Mouse (Mus musculus) heart, embryonic 10.5 days (tissue): ENCODE measurements around the gene Aoc1. TPM values are rescaled to one million over a fixed set of nuclear protein-coding genes. Genes with fewer than 3 reads are reported as not detected.
"Not testable (repeated sequence)": the region's sequence is repeated elsewhere in the genome, so short reads cannot be mapped to it uniquely, and the experiment has no call there.

Experiments used
- DNase-seq: peaks from one replicate; pipeline ENCODE4 v3.0.0-alpha.2; 2017; ENCODE audit warnings: low spot score
- H3K27ac ChIP-seq: fragments of 300-500 bp; sonication (generic); 2 replicates; pipeline ENCODE4 v1.5.1; 2016; ENCODE audit warnings: mild to moderate bottlenecking
- H3K27me3 ChIP-seq: fragments of 300-500 bp; sonication (generic); 2 replicates; pipeline ENCODE4 v1.6.1; 2016; ENCODE audit warnings: mild to moderate bottlenecking; ENCODE audit not compliant: poor library complexity, insufficient read depth, severe bottlenecking
- H3K36me3 ChIP-seq: fragments of 300-500 bp; sonication (generic); 2 replicates; pipeline ENCODE4 v1.6.1; 2016; ENCODE audit warnings: mild to moderate bottlenecking, moderate library complexity
- H3K4me1 ChIP-seq: fragments of 300-500 bp; sonication (generic); 2 replicates; pipeline ENCODE4 v1.6.1; 2016; ENCODE audit warnings: mild to moderate bottlenecking
- H3K4me3 ChIP-seq: fragments of 300-500 bp; sonication (generic); 2 replicates; pipeline ENCODE4 v1.5.1; 2016; ENCODE audit warnings: mild to moderate bottlenecking, moderate library complexity
- H3K9me3 ChIP-seq: fragments of 300-500 bp; sonication (generic); 2 replicates; pipeline ENCODE4 v1.6.1; 2016; ENCODE audit warnings: mild to moderate bottlenecking, moderate library complexity
- WGBS: fragments of 180-500 bp; shearing (Covaris S2); methylation state at CpG from one replicate; pipeline ENCODE4 v1.1.7; 2016; 5-methylcytosine and 5-hydroxymethylcytosine counted together
- polyA plus RNA-seq: library from polyadenylated mRNA; unstranded; fragments of >200 nt; fragmentation: Nextera tagmentation; extraction: Ambion mirVana; gene quantifications from 2 replicates; pipeline ENCODE4 v1.2.1, GENCODE M21; 2016

Gene Aoc1
- polyA plus RNA-seq, 1 experiment from 2014 or later: not detected

DNA sequence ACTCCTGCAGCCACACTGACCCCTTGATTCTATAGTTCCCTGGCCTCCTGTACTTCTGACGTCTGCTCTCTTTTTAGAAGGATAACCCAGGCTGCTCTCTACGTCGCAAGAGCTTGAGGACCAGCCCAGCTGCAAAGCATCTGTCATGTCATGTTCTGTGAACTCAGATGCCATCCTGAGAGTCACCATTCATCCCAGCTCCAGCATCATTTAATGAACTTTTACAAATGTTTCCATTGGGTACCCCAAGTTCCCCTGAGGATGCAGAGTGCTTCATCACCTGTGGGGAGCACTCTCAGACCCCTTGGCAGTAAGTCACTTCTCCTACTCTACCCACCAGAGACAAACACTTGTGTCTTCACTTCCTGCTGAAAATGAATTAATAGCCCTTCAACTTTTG, 8.5 kb upstream of the Aoc1 start:
- DNase-seq: peak; percentile 39

DNA sequence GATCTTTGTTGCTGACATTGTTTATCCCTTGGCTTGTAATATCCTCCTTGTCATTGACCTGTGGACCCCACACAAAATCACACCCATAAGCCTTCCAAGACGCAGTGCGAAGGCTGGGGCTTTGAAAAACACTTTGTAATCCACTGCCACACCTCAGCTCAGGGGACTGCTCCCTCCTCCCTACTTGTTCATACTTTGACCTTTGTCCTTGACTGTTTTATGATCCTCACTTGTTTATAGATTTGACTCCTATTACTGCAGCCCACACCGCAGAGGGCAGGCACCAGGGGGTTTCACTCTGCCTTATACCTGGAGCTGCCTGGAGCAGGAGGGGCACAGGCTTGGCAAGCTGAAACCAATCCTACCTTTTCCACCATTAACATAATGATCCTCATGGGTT, 8.0 kb upstream of the Aoc1 start:
- H3K27ac ChIP-seq: no peak overlapping the region
- no peaks in the 10 kb centered on the region for H3K36me3 ChIP-seq
- no peaks in the 10 kb centered on the region for H3K27me3 ChIP-seq
- 77% methylated on average over 3 of the region's 3 CpGs for WGBS
- no peak overlapping the region for H3K4me3 ChIP-seq
- peak; percentile 33 for DNase-seq
- no peaks in the 10 kb centered on the region for H3K9me3 ChIP-seq
- H3K4me1 ChIP-seq: peaks cover 10% of the 10 kb centered on the region

More for the DNA sequence above, 8.5 kb upstream of the Aoc1 start:
- H3K27me3 ChIP-seq: no peaks in the 10 kb centered on the region
- no peak overlapping the region for H3K27ac ChIP-seq
- no peak overlapping the region for H3K4me3 ChIP-seq
- H3K4me1 ChIP-seq: peaks cover 10% of the 10 kb centered on the region
- H3K9me3 ChIP-seq: no peaks in the 10 kb centered on the region
- WGBS: 51% methylated on average over 3 of the region's 3 CpGs
- H3K36me3 ChIP-seq: no peaks in the 10 kb centered on the region

DNA sequence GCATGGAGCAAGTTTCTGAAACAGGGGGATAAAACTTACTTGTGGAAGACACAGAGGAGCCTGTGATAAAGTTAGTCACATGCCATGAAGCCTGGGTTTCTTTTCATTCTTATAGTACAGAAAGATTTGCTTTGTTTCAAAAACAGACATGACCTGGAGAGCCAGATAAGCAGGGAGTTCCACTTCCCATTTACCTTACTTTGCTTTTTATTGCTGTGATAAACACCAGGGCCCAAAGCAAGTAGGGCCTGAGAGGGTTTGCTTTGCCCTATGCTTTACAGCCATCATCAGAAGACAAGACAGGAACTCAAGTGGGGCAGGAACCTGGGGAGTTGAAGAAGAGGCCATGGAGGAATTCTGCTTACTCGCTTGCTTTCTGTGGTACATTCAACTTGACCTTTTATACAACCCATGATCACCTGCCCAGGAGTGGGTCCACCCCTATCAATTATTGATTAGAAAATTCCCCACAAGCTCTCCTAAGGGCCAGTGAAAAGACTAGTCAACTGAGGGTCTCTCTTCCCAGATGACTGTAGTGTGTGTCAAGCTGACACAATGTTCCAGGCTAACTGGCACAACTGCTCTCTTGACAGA, 7.4 kb upstream of the Aoc1 start:
- Histone ChIP-seq H3K27ac (no peak overlapping the region), H3K4me1 (peaks cover 8% of the 10 kb centered on the region), H3K27me3 (no peaks in the 10 kb centered on the region), H3K9me3 (no peaks in the 10 kb centered on the region), H3K4me3 (no peak overlapping the region), H3K36me3 (no peaks in the 10 kb centered on the region)
- WGBS: 89% methylated on average over 1 of the region's 1 CpGs
- no peak for DNase-seq

DNA sequence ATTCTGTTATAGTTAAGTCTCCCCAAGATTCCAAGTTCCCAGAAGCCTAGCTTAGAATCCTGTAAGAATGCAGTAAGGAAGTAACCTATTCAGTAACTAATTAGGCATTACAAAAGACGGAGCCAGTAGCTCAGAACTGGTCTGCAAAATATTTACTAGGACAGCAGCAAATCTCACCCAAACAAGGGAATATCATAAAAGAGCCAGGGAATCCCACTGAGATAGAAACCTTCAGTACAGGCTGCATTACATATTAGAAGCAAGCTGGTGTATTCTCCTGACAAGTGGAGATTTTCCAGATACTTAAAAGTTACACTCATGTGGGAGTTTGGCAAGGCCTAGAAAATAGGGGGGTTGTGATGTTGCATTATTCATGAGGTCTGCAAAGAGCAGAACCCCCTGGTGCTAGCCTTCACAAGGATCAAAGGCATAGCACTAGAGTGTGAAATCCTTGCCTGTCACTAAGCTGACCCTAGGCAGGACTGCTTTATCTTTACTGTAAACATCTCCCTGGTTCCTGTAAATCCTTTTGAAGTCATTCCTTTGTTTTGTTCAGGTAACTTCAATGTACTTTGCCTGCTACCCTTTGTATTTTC, 6.2 kb upstream of the Aoc1 start:
- not testable (repeated sequence) for H3K9me3 ChIP-seq, H3K27ac ChIP-seq, H3K27me3 ChIP-seq, H3K36me3 ChIP-seq, H3K4me1 ChIP-seq, H3K4me3 ChIP-seq
- WGBS: 30% methylated on average over 1 of the region's 1 CpGs
- peak; percentile 25 for DNase-seq

DNA sequence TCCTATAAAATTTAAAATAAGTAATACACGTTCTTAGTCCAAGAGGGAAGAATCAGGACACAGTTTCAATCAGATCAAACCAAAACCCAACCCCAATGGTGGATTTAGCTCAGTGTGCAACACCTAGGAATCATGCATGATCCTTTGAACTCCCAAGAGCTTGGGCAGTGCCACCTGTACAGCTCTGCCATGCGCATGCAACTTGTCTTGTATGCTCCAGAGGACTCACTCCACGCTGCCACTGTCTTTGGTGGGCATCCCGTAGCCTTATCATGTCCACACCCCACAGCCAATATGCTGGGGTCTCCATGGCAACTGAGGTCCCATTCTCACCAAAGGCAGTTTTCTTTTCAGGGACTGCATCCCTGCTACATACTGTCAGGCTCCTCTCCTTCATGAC, 5.5 kb upstream of the Aoc1 start:
- peak; percentile 71 for DNase-seq
- H3K27me3 ChIP-seq: no peaks in the 10 kb centered on the region
- H3K9me3 ChIP-seq: no peaks in the 10 kb centered on the region
- H3K4me3 ChIP-seq: no peak overlapping the region
- H3K4me1 ChIP-seq: 0 out of 2 replicates have a peak, but pooled peaks cover 1% of the 10 kb centered on the region
- H3K36me3 ChIP-seq: no peaks in the 10 kb centered on the region
- WGBS: 56% methylated on average over 4 of the region's 4 CpGs
- H3K27ac ChIP-seq: no peak overlapping the region

DNA sequence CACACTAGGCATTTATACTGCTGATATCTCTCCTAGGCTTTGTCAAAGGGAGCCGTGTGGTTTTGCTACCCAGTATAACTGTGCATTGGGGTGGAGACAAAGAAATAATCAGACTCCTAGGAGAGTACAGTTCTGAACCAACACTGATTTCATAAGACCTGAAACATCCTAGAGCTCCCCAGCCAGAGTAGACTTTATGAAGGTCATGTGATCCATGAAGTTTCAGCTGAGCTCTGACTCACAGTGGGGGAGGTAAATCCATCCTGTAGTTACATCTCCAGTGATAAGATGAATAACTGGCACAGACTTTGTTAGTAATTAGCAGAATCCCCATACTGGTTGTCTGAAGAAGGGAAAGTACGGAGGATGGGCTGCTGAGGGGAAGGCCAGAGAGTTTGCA, 2.9 kb upstream of the Aoc1 start:
- Histone ChIP-seq H3K4me3 (no peak overlapping the region), H3K27me3 (no peaks in the 10 kb centered on the region), H3K9me3 (no peaks in the 10 kb centered on the region), H3K27ac (no peak overlapping the region), H3K36me3 (no peaks in the 10 kb centered on the region), H3K4me1 (no peaks in the 10 kb centered on the region)
- WGBS: 60% methylated on average over 2 of the region's 2 CpGs
- DNase-seq: peak; percentile 17

DNA sequence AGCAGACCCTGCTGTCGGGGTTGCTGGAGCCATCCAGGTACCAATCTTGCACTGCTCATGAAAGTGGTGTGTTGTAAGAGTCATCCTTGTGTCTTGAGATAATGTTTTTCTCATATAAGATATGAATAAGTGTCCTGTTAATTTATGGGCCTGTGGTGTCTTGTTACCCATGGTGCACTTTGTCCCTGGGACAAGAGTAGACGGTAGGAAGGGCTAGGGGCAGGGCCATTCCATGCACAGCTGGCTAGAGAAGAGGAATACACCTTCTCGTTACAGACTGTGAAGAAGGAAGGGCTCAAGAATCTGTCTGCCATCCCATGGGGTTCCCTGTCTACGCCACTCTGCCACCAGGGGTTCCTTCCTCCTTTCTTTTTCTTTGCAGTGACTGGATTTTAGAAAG, 1.9 kb downstream of the Aoc1 start:
- H3K9me3 ChIP-seq: no peaks in the 10 kb centered on the region
- no peaks in the 10 kb centered on the region for H3K27me3 ChIP-seq
- 73% methylated on average over 4 of the region's 4 CpGs for WGBS
- H3K27ac ChIP-seq: no peak overlapping the region
- H3K4me3 ChIP-seq: no peak overlapping the region
- peak; percentile 35 for DNase-seq
- no peaks in the 10 kb centered on the region for H3K4me1 ChIP-seq
- no peaks in the 10 kb centered on the region for H3K36me3 ChIP-seq

DNA sequence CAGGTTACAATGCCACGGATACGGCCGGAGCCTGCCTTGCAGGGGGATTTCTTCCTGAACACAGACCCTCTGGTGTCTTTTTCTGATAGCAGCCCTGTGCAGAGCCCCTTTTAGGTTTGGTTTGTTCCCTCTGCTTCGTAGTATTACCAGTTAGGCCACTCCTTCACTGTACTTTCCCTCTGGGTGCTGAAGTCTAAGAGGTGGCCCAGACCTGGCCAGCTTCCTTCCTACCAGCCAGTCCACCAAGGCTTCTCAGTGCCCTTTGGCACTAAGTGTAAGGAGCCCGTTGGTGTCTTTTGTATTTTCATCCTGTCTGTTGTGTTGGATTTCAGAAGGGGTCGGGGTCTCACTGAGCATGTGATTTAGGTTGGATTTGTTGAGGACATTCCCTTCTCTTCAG, 2.8 kb downstream of the Aoc1 start:
- H3K36me3 ChIP-seq: no peaks in the 10 kb centered on the region
- H3K4me1 ChIP-seq: no peaks in the 10 kb centered on the region
- no peak overlapping the region for H3K4me3 ChIP-seq
- no peaks in the 10 kb centered on the region for H3K9me3 ChIP-seq
- H3K27ac ChIP-seq: no peak overlapping the region
- peak; percentile 48 for DNase-seq
- H3K27me3 ChIP-seq: no peaks in the 10 kb centered on the region
- 81% methylated on average over 6 of the region's 6 CpGs for WGBS

DNA sequence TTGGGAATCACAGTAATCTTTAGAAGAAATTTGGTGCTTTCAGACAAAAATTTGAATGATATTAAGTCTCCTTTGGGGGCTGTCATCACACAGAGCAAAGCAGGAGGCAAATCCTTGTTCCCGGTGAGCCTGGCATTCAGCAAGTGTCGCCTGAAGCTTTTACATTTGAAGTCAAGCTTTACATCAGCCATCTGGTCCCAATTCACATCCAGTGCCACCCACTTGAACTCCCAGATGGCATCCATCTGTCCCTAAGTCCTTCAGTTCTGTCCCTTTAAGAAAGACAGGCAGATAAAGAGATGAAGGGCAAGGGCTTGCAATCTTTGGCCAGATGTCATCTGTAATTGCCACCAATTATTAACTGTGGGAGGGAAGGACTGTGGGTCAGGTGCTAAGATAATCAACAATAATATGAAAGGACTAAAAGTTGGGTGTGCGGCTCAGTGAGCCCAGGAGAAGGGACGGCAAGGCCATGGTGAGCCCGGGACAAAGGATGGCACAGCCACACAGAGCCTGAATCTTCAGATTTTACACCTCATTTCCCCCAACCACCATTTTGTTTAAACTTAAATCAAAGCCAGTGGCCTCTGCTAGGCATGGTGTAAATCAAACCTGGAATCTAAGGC, 3.9 kb downstream of the Aoc1 start:
- H3K9me3 ChIP-seq: no peaks in the 10 kb centered on the region
- no peaks in the 10 kb centered on the region for H3K36me3 ChIP-seq
- H3K4me1 ChIP-seq: no peaks in the 10 kb centered on the region
- 71% methylated on average over 5 of the region's 5 CpGs for WGBS
- no peak overlapping the region for H3K27ac ChIP-seq
- no peak overlapping the region for H3K4me3 ChIP-seq
- H3K27me3 ChIP-seq: no peaks in the 10 kb centered on the region
- peak; percentile 20 for DNase-seq

DNA sequence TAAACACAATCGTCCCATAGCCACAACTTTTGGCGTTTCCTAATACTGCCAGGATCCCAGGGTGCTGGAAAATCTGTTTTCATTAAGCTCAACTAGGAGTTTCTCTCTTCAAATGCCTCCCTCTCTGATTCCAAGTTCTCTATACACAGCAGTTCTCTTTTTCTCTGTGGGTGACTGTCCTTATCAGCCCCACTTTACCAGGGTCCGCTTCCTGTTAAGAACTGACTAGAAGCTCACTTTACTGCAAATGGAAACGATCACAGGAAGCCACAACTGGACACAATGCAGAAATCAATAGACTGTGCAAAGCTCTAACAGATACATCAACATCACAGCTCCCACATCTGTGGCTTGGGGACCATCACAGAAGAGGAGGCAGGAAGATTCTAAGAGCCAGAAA, 21.5 kb downstream of the Aoc1 start:
- DNase-seq: peak; percentile 31
- Histone ChIP-seq H3K36me3 (no peaks in the 10 kb centered on the region), H3K9me3 (no peaks in the 10 kb centered on the region), H3K27ac (no peak overlapping the region), H3K4me3 (no peak overlapping the region), H3K27me3 (no peaks in the 10 kb centered on the region), H3K4me1 (no peaks in the 10 kb centered on the region)
- WGBS: 56% methylated on average over 4 of the region's 4 CpGs

DNA sequence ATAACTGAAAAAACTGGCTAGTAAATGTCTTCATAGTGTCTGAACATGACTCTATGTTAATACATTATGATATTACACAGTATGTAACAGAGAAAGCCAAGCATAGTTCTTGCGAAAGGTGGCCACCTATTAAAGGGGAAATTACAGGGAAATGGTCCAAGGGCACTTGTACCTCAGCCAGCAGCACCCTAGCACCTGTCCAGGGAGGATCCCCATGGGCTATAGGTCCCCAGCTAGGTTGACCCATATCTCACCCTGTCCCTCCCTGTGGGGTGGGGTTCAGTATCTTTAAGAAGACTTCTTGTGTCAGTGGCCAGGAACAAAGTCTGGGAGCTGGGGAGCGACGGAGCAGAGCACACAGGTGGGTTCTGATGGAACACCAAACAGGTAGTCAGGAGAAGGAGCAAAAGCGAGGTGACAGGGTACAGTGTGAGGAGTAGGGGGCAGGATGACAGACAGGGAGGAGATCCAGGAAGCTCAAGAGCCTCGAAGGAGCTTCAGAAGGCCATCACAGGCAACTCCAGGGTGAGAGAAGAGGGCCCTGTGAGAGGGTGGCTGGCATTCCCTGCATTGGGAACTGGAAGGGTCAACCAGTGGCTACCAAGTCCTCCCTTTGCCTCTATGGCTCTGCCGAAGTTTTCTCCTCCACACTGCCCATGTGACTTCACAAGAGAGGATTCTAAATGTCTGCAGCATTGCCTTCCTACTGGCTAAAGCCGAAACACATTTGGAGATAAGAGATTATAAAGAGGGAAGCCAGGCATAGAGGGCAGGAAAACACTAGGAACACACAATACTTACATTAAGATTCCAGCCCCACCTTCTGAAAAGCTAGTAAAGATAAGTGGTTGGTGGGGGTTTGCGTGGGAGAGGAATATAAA, 22.5 kb downstream of the Aoc1 start:
- DNase-seq: peak; percentile 72
- 77% methylated on average over 8 of the region's 8 CpGs for WGBS
- no peak overlapping the region for H3K4me3 ChIP-seq
- H3K4me1 ChIP-seq: no peaks in the 10 kb centered on the region
- H3K9me3 ChIP-seq: no peaks in the 10 kb centered on the region
- H3K27ac ChIP-seq: no peak overlapping the region
- H3K27me3 ChIP-seq: no peaks in the 10 kb centered on the region
- H3K36me3 ChIP-seq: no peaks in the 10 kb centered on the region

DNA sequence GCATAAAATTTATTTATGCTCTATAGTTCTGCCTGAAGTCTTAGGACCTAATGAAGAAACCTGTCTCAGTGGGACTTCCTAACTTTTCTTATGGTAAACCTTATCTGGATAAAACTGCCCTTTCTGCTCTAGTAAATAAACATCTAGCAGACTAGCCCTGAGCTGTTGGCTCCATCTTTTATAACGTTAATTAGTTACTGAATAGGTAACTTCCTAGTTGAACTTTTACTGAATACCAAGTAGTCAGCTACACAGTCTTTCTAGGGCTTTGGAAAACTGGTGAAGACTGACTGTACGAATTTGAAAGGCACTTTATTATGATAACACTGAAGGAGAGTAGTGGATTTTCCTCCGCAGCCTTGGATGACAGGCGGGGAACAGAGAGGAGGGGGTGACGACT, 23.2 kb downstream of the Aoc1 start:
- no peak overlapping the region for H3K4me3 ChIP-seq
- DNase-seq: no peak
- no peaks in the 10 kb centered on the region for H3K9me3 ChIP-seq
- no peaks in the 10 kb centered on the region for H3K36me3 ChIP-seq
- WGBS: 85% methylated on average over 5 of the region's 5 CpGs
- H3K27ac ChIP-seq: no peak overlapping the region
- H3K27me3 ChIP-seq: no peaks in the 10 kb centered on the region
- no peaks in the 10 kb centered on the region for H3K4me1 ChIP-seq

DNA sequence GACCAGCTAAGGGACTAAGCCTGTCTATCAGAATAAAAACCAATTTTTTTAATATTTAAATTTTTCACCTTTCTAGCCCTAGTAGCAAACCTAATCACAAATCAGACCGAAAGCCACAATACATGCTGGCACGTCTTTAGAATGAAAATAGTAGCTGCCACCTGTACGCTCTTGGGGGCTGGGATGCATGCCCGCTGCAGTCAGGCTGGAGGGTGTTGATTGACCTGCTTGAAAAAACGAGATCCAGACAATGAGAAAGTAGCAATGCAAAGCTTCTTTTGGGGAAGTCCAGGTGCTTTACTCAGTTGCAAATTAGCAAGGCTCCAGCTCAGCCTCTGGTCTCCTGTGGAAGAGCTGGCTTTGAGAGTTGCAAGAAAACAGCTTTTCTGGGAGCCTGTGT, 24.3 kb downstream of the Aoc1 start:
- Histone ChIP-seq H3K27ac (no peak overlapping the region), H3K27me3 (no peaks in the 10 kb centered on the region), H3K36me3 (no peaks in the 10 kb centered on the region), H3K4me3 (no peak overlapping the region), H3K4me1 (no peaks in the 10 kb centered on the region), H3K9me3 (no peaks in the 10 kb centered on the region)
- WGBS: 84% methylated on average over 5 of the region's 5 CpGs
- DNase-seq: no peak
